Mouse (Mus musculus): ENCODE results near the gene Slc17a8.

- TF ChIP-seq CTCF (IDR thresholded peaks at IDR 0.05; ENCODE audit: insufficient read depth, low read length) = no peak
- no peak for TF ChIP-seq POLR2A (IDR thresholded peaks at IDR 0.05; ENCODE audit: borderline replicate concordance, extremely low read depth, low read depth, low read length)
Observed at GRCm38 (mm10) chr10:89646918-89647317, 25.9 kb upstream of the Slc17a8 start.

Data from lung, adult 2 months (tissue).